Mouse (Mus musculus) embryonic facial prominence, embryonic 15.5 days (tissue): Measurements from ENCODE around the gene Slc9a9. TPM values are rescaled to one million over a fixed set of nuclear protein-coding genes. Genes with fewer than 3 reads are reported as not detected.

ENCODE experiments used
- ATAC-seq: fragments of 200-750 bp; cut with Nextera tagmentation; 2 replicates; pipeline ENCODE4 v1.8.0; 2017; ENCODE audit warnings: low read depth, moderate TSS enrichment; ENCODE audit not compliant: insufficient number of reproducible peaks, low FRiP score, low TSS enrichment
- H3K27ac ChIP-seq: fragments of 300-500 bp; sonication (generic); replicated peaks from 2 replicates; pipeline ENCODE4 v1.5.1; 2015; ENCODE audit warnings: mild to moderate bottlenecking, inconsistent platforms
- H3K27me3 ChIP-seq: fragments of 300-500 bp; sonication (generic); 2 replicates; pipeline ENCODE4 v1.6.1; 2015; ENCODE audit warnings: inconsistent platforms
- H3K36me3 ChIP-seq: fragments of 300-500 bp; sonication (generic); 2 replicates; pipeline ENCODE4 v1.6.1; 2015; ENCODE audit warnings: mild to moderate bottlenecking, inconsistent platforms
- H3K4me1 ChIP-seq: fragments of 300-500 bp; sonication (generic); 2 replicates; pipeline ENCODE4 v1.6.1; 2015; ENCODE audit warnings: inconsistent platforms
- H3K4me2 ChIP-seq: fragments of 300-500 bp; sonication (generic); replicated peaks from 2 replicates; pipeline ENCODE4 v1.6.1; 2015; ENCODE audit warnings: mild to moderate bottlenecking, inconsistent platforms
- H3K4me3 ChIP-seq: fragments of 300-500 bp; sonication (generic); replicated peaks from 2 replicates; pipeline ENCODE4 v1.5.1; 2015; ENCODE audit warnings: mild to moderate bottlenecking, inconsistent platforms
- H3K9ac ChIP-seq: fragments of 300-500 bp; sonication (generic); 2 replicates; pipeline ENCODE4 v1.6.1; 2015; ENCODE audit warnings: inconsistent platforms
- H3K9me3 ChIP-seq: fragments of 300-500 bp; sonication (generic); replicated peaks from 2 replicates; pipeline ENCODE4 v1.6.1; 2016; ENCODE audit warnings: inconsistent platforms
- WGBS: fragments of 180-500 bp; shearing (Covaris S2); methylation state at CpG from one replicate; pipeline ENCODE4 v1.1.7; 2015; 5-methylcytosine and 5-hydroxymethylcytosine counted together
- polyA plus RNA-seq: library from polyadenylated mRNA; unstranded; fragments of >200 nt; fragmentation: Nextera tagmentation; extraction: Ambion mirVana; gene quantifications from 2 replicates; pipeline ENCODE4 v1.2.1, GENCODE M21; 2015

Gene Slc9a9
- polyA plus RNA-seq, 1 experiment from 2014 or later, result 7.4 TPM

GRCm38 (mm10) chr9:94685640-94686039 lies 15.9 kb downstream of the Slc9a9 start:
- WGBS, result 68% methylated on average over 1 of the region's 1 CpGs
- Histone ChIP-seq H3K4me1 (no peaks in the 10 kb centered on the region), H3K9ac (no peak overlapping the region), H3K27ac (no peak overlapping the region), H3K36me3 (no peaks in the 10 kb centered on the region), H3K4me3 (no peak overlapping the region), H3K27me3 (no peaks in the 10 kb centered on the region), H3K9me3 (no peaks in the 10 kb centered on the region), H3K4me2 (no peak overlapping the region)
- no peak for ATAC-seq

- Histone ChIP-seq H3K27me3 (no peaks in the 10 kb centered on the region), H3K4me1 (no peaks in the 10 kb centered on the region), H3K4me3 (no peak overlapping the region), H3K9me3 (no peaks in the 10 kb centered on the region), H3K9ac (no peak overlapping the region), H3K27ac (no peak overlapping the region), H3K4me2 (no peak overlapping the region), H3K36me3 (no peaks in the 10 kb centered on the region)
- no peak for ATAC-seq
- 58% methylated on average over 2 of the region's 2 CpGs for WGBS
Measured at GRCm38 (mm10) chr9:94686380-94686779, 16.7 kb downstream of the Slc9a9 start.

- Histone ChIP-seq H3K27ac (no peak overlapping the region), H3K9me3 (no peaks in the 10 kb centered on the region), H3K4me3 (no peak overlapping the region), H3K9ac (no peak overlapping the region), H3K27me3 (no peaks in the 10 kb centered on the region), H3K36me3 (no peaks in the 10 kb centered on the region), H3K4me2 (no peak overlapping the region), H3K4me1 (peaks cover 4% of the 10 kb centered on the region; the same call in 1 of the 2 replicates)
- ATAC-seq, result no peak
- 100% methylated on average over 1 of the region's 1 CpGs for WGBS
Measured at GRCm38 (mm10) chr9:94687203-94687859, 17.6 kb downstream of the Slc9a9 start.

- no peak overlapping the region for H3K27ac ChIP-seq
- ATAC-seq, result no peak
- H3K4me2 ChIP-seq, result no peak overlapping the region
- H3K9ac ChIP-seq, result no peak overlapping the region
- WGBS, result 41% methylated on average over 10 of the region's 10 CpGs
- H3K36me3 ChIP-seq, result no peaks in the 10 kb centered on the region
- H3K27me3 ChIP-seq, result no peaks in the 10 kb centered on the region
- no peaks in the 10 kb centered on the region for H3K9me3 ChIP-seq
- H3K4me3 ChIP-seq, result no peak overlapping the region
- peaks cover 5% of the 10 kb centered on the region; the same call in 1 of the 2 replicates for H3K4me1 ChIP-seq
Measured at GRCm38 (mm10) chr9:94691311-94692087, 21.8 kb downstream of the Slc9a9 start.

DNA sequence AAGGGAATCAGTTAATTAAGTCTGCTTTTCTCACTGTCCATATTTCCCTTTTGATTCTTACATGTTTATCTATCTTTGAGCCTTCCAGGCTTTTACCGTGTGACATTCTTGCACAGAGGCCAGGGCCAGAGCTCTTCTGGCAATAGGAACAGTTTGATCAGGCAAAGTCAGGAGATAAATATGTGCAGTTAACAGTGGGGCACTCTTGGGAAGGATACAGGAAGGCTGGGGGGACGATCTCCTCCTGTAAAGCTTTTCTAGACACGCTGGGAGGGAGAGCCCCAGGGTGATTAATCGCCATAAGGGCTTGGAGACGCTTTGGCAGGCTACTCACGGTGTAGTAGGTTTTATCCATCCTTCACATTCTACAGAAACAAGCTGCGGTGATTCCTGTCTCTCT lies 22.4 kb downstream of the Slc9a9 start:
- Histone ChIP-seq H3K9me3 (no peaks in the 10 kb centered on the region), H3K36me3 (no peaks in the 10 kb centered on the region), H3K9ac (no peak overlapping the region), H3K27ac (no peak overlapping the region), H3K4me2 (no peak overlapping the region), H3K27me3 (no peaks in the 10 kb centered on the region), H3K4me3 (no peak overlapping the region), H3K4me1 (peaks cover 5% of the 10 kb centered on the region; the same call in 1 of the 2 replicates)
- 16% methylated on average over 7 of the region's 7 CpGs for whole genome bisulfite sequencing
- no peak for ATAC-seq

GRCm38 (mm10) chr9:94694243-94694642 lies 24.5 kb downstream of the Slc9a9 start:
- Histone ChIP-seq H3K36me3 (no peaks in the 10 kb centered on the region), H3K9ac (no peak overlapping the region), H3K4me2 (no peak overlapping the region), H3K9me3 (no peaks in the 10 kb centered on the region), H3K4me1 (peaks cover 5% of the 10 kb centered on the region; the same call in 1 of the 2 replicates), H3K27ac (no peak overlapping the region), H3K27me3 (no peaks in the 10 kb centered on the region), H3K4me3 (no peak overlapping the region)
- no peak for ATAC-seq
- 73% methylated on average over 4 of the region's 4 CpGs for WGBS

DNA sequence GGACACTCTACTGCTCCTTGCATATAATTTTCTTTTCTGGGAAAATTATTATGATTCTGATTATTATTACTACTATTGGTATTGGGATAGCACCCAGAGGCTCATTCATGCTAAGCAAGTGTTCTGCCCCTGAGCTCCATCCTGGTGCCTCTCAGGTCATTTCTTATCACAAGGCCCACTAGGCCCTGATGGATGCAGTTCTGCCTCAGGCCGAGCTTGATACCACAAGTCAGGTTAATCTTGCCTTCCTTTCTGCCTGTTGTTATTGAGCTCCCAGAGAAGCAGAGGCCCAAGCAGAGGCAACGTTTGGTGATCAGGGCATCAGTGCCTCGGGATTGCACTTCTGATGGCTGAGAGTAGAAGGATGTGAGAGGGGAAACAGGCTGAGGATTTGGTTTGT lies 25.3 kb downstream of the Slc9a9 start:
- 75% methylated on average over 3 of the region's 3 CpGs for WGBS

GRCm38 (mm10) chr9:94696539-94697079 lies 26.9 kb downstream of the Slc9a9 start:
- ATAC-seq, result no peak
- Histone ChIP-seq H3K36me3 (no peaks in the 10 kb centered on the region), H3K4me3 (no peak overlapping the region), H3K27me3 (no peaks in the 10 kb centered on the region), H3K27ac (no peak overlapping the region), H3K4me2 (no peak overlapping the region), H3K4me1 (peaks cover 13% of the 10 kb centered on the region), H3K9ac (no peak overlapping the region), H3K9me3 (no peaks in the 10 kb centered on the region)
- WGBS, result 62% methylated on average over 9 of the region's 9 CpGs

More for the DNA sequence above, 25.3 kb downstream of the Slc9a9 start:
- Histone ChIP-seq H3K36me3 (no peaks in the 10 kb centered on the region), H3K4me3 (no peak overlapping the region), H3K27me3 (no peaks in the 10 kb centered on the region), H3K9ac (no peak overlapping the region), H3K9me3 (no peaks in the 10 kb centered on the region), H3K4me1 (peaks cover 5% of the 10 kb centered on the region; the same call in 1 of the 2 replicates), H3K4me2 (no peak overlapping the region), H3K27ac (no peak overlapping the region)
- no peak for ATAC-seq

- WGBS, result 69% methylated on average over 2 of the region's 2 CpGs
Measured at GRCm38 (mm10) chr9:94698175-94698574, 28.5 kb downstream of the Slc9a9 start.

DNA sequence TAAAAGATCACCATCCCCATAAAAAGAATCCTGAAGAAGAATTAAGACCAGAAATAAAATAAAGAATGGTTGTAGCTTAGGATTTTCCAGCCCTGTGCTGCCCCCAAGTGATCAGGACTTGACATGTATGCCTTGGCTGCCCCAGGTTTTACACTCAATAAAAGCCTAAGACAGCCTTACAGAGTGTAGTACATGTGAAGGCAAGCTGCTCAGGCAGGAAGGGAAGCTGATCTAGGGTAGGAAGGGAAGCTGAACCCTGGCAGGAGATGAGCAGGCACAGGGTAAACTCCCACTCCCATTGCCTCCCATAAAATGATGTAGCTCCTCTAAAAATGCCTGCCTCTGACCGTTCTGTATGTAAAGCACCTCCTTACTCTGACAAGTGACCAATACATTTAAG lies 30.8 kb downstream of the Slc9a9 start:
- no peak overlapping the region for H3K9ac ChIP-seq
- H3K27ac ChIP-seq, result no peak overlapping the region
- no peak overlapping the region for H3K4me2 ChIP-seq
- no peak overlapping the region for H3K4me3 ChIP-seq
- no peaks in the 10 kb centered on the region for H3K9me3 ChIP-seq
- no peak for ATAC-seq
- no peaks in the 10 kb centered on the region for H3K27me3 ChIP-seq
- 81% methylated on average over 1 of the region's 1 CpGs for WGBS
- no peaks in the 10 kb centered on the region for H3K36me3 ChIP-seq
- peaks cover 9% of the 10 kb centered on the region for H3K4me1 ChIP-seq

More at GRCm38 (mm10) chr9:94698175-94698574, 28.5 kb downstream of the Slc9a9 start:
- no peaks in the 10 kb centered on the region for H3K36me3 ChIP-seq
- no peak overlapping the region for H3K4me3 ChIP-seq
- H3K27ac ChIP-seq, result no peak overlapping the region
- H3K4me2 ChIP-seq, result no peak overlapping the region
- no peaks in the 10 kb centered on the region for H3K9me3 ChIP-seq
- ATAC-seq, result no peak
- no peak overlapping the region for H3K9ac ChIP-seq
- peaks cover 8% of the 10 kb centered on the region for H3K4me1 ChIP-seq
- no peaks in the 10 kb centered on the region for H3K27me3 ChIP-seq

- no peak; the same call in 1 of the 2 replicates for ATAC-seq
- H3K27me3 ChIP-seq, result no peaks in the 10 kb centered on the region
- H3K36me3 ChIP-seq, result no peaks in the 10 kb centered on the region
- WGBS, result 29% methylated on average over 6 of the region's 6 CpGs
- H3K4me3 ChIP-seq, result no peak overlapping the region
- no peaks in the 10 kb centered on the region for H3K9me3 ChIP-seq
- H3K27ac ChIP-seq, result no peak overlapping the region
- H3K4me2 ChIP-seq, result no peak overlapping the region
- peaks cover 11% of the 10 kb centered on the region for H3K4me1 ChIP-seq
- H3K9ac ChIP-seq, result no peak overlapping the region
Measured at GRCm38 (mm10) chr9:94701193-94701869, 31.6 kb downstream of the Slc9a9 start.
